Mouse (Mus musculus): Measurements from ENCODE around the gene Lenep. TPM values are rescaled to one million over a fixed set of nuclear protein-coding genes. Genes with fewer than 3 reads are reported as not detected.

Lenep gene
- not detected for total RNA-seq (2023)

GRCm38 (mm10) chr3:89402693-89403092, at the start of gene Lenep:
Gene Lenep, minus strand, starts transcription at chr3:89402793.

DNA sequence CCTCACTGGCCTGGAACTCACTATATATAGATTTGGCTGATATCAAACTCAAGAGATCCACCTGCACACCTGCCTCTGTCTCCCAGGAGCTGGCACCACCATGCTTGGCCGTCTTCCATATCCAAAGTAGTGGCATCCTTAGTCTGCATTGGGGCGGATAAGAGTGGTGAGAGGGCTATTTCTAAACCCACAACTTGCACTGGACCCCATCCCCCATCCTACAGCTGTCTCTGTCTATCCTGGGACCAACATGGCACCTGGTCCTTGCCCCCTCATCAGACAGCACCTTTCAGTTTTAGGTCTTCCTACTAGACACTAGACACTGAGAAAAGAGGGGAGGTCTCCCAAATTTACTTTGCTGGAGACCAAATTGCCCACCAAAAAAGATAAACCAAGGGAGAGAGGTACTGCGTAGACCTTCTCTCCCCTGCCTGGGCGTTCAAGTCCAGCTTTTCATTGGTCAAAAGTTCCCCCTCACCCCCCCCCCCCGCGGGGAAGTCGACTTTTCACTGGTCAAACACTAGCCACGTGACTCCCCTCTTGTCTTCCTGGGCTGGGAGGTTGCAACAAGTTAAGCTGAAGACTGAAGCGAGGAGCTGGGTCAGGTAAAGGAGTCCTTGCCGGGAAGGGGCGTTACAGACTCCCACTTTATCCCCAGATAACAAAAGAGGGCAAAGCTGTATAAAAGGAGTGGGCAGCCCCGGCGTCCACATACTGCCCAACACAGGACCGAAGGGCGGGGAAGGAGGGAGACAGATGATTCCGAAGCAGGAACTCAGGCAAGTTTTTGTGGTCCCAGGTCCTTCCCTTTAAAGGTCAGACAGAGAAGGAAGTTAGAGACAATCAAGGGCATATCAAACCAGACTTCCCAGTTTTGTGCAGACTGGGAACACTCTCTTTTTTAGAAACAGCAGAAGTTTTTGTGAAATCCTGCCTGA, 33.9 kb upstream of the Lenep start, which contains the start of gene Pbxip1:
Gene Pbxip1, plus strand, starts transcription at position 531 of the 938 bp plus-strand sequence.

DNA sequence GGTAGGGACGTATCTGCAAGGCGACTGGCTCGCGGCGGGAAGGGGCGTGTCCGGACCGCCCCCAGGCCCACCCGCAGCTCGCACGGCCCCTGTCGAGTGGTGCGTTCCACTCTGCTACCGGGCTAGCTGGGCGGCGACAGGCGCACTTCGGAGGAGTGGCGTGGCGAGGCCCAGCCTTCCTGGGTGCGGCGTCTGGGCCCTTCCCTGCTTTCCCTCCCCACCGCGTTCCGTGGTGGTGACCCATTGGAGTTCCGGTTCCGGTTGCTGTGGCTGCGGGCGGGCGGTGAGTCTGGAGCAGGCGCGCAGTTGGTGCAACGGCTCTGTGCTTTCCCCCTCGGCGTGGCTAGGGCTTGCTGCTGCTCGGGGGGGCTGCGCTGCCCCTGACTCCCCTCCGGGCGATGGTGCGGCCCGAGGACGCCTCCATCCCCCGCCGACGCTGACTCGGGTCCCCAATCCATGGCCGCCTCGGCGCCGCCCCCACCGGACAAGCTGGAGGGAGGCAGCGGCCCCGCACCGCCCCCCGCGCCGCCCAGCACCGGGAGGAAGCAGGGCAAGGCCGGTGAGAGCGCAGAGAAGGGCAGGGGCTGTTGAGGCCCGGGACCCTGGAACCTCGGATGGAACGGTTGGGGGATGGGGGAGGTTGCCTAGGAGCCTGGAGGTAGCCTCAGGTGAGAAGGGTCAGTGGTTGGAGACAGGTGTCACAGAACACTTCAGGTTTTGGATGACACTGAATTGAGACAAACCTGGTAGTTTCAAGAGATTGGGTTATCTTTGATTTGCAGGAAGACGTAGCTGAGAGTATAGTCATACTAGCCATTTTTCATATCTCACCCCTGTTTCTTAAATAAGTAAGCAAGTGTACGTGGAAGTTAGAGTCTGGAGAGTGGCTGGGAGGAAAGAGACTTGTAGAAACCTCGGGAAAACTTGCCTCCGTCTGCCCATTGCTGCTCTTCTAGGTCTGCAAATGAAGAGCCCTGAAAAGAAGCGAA, 27.9 kb upstream of the Lenep start, which contains the start of gene Pygo2:
Gene Pygo2, plus strand, starts transcription at position 44 of the 989 bp plus-strand sequence.

DNA sequence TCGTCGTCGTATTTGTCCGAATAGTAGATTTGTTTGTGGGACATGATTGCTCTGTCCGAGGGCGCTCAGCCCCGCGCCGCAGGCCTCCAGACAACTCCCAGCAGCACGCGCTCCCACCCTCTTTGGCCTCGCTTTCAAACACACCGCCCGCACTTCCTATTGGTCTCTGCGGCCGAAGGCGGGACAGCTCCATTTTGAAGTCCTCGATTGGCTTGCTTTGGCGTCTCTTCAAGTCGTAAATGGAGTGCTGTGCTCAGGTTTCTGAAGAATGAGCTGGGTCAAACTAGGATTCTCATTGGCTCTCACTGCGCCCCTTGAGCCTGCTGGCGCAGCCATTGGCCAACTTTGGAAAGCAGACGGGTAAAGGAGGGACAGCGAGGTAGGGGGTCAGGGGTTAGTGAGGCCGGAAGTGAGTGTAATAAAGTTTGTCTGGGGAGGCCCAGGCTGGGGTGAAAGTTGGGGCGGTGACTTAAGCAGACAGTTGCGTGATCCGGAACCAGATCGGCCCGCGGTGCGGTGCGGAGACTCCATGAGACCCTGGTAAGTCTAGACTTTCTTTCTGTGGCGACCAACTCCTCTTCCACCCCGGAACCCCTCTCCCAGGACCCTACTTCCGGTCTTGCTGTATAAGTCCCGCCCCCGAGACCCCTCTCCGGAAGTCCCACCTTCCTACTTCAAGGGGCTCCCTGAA, 15.7 kb upstream of the Lenep start, which contains the start of the genes Cks1b and Shc1:
Gene Cks1b, minus strand, starts transcription at position 214 of the 691 bp plus-strand sequence.
Gene Shc1, plus strand, starts transcription at position 274 of the 691 bp plus-strand sequence.

GRCm38 (mm10) chr3:89411490-89412393, 9.1 kb upstream of the Lenep start, which contains the start of gene Flad1:
Gene Flad1, minus strand, starts transcription at chr3:89411870.

GRCm38 (mm10) chr3:89394006-89394893, 8.3 kb downstream of the Lenep start, which contains the start of gene Zbtb7b:
Gene Zbtb7b, minus strand, starts transcription at chr3:89394776.

GRCm38 (mm10) chr3:89365153-89365485, 37.5 kb downstream of the Lenep start, which contains the start of gene Dcst1:
Gene Dcst1, minus strand, starts transcription at chr3:89365253.

GRCm38 (mm10) chr3:89361675-89362074, 40.9 kb downstream of the Lenep start, which contains the start of gene Dcst2:
Gene Dcst2, plus strand, starts transcription at chr3:89361975.

Other genes starting within 250 kb of the Lenep start
- not detected for gene Hcn3, start 242.6 kb downstream of the Lenep start, total RNA-seq (2023)
- 10 to 100 TPM; 52.8 to 53.7 TPM for gene Clk2, start 238.0 kb downstream of the Lenep start, total RNA-seq (2023)
- gene Scamp3, start 225.3 kb downstream of the Lenep start, total RNA-seq (2023), result 10 to 100 TPM; 45.9 to 51.1 TPM
- 1 to 10 TPM; 4.8 to 7.0 TPM for gene Fam189b, start 219.7 kb downstream of the Lenep start, total RNA-seq (2023)
- 10 to 100 TPM; 59.9 to 64.3 TPM for gene Gba, start 199.9 kb downstream of the Lenep start, total RNA-seq (2023)
- gene Thbs3, start 187.6 kb downstream of the Lenep start, total RNA-seq (2023), result 1 to 10 TPM in 1 of 2 experiments, under 1 TPM in 1; 0.68 to 1.4 TPM
- gene Mtx1, start 175.7 kb downstream of the Lenep start, total RNA-seq (2023), result 10 to 100 TPM; 44.5 to 57.2 TPM
- gene Muc1, start 173.7 kb downstream of the Lenep start, total RNA-seq (2023), result not detected
- gene Krtcap2, start 156.8 kb downstream of the Lenep start, total RNA-seq (2023), result 10 to 100 TPM; 68.3 to 70.2 TPM
- gene Trim46, start 156.5 kb downstream of the Lenep start, total RNA-seq (2023), result under 1 TPM; 0.44 to 0.61 TPM
- 10 to 100 TPM; 42.5 to 56.9 TPM for gene Dpm3, start 143.4 kb downstream of the Lenep start, total RNA-seq (2023)
- gene Slc50a1, start 132.2 kb downstream of the Lenep start, total RNA-seq (2023), result 10 to 100 TPM; 24.1 to 29.6 TPM
- not detected for gene Efna1, start 121.7 kb downstream of the Lenep start, total RNA-seq (2023)
- not detected for gene Efna3, start 79.8 kb downstream of the Lenep start, total RNA-seq (2023)
- gene Efna4, start 64.8 kb downstream of the Lenep start, total RNA-seq (2023), result not detected
- gene Adam15, start 52.8 kb downstream of the Lenep start, total RNA-seq (2023), result 100 to 1,000 TPM; 119 to 125 TPM
- under 1 TPM in 1 of 2 experiments, not detected in 1; 0.15 TPM for gene Dcst2, start 40.8 kb downstream of the Lenep start, total RNA-seq (2023)
- not detected for gene Dcst1, start 37.5 kb downstream of the Lenep start, total RNA-seq (2023)
- gene Zbtb7b, start 8.0 kb downstream of the Lenep start, total RNA-seq (2023), result 100 to 1,000 TPM; 136 to 149 TPM
- gene Flad1, start 9.1 kb upstream of the Lenep start, total RNA-seq (2023), result 10 to 100 TPM; 13.8 to 17.9 TPM
- 10 to 100 TPM; 45.4 to 57.0 TPM for gene Cks1b, start 15.6 kb upstream of the Lenep start, total RNA-seq (2023)
- gene Shc1, start 15.7 kb upstream of the Lenep start, total RNA-seq (2023), result 100 to 1,000 TPM; 114 to 119 TPM
- 10 to 100 TPM; 36.1 to 46.3 TPM for gene Pygo2, start 27.4 kb upstream of the Lenep start, total RNA-seq (2023)
- gene Pbxip1, start 33.9 kb upstream of the Lenep start, total RNA-seq (2023), result 100 to 1,000 TPM; 136 to 147 TPM
- gene Pmvk, start 51.7 kb upstream of the Lenep start, total RNA-seq (2023), result 1 to 10 TPM; 9.1 to 9.9 TPM
- under 1 TPM; 0.13 to 0.26 TPM for gene Kcnn3, start 117.4 kb upstream of the Lenep start, total RNA-seq (2023)

Data from neutrophil, adult 83 days (primary cell).